Mouse (Mus musculus) myocyte (in vitro differentiated cells): ENCODE measurements around the gene Grik1.

ENCODE experiments used
- CEBPB ChIP-seq: IDR thresholded peaks from 2 replicates; pipeline ENCODE4 v1.6.1; 2011; ENCODE audit warnings: mild to moderate bottlenecking, moderate library complexity; ENCODE audit not compliant: poor library complexity, insufficient read depth, severe bottlenecking
- E2F4 ChIP-seq: IDR thresholded peaks from one replicate; pipeline ENCODE4 v1.6.1; 2011; ENCODE audit warnings: mild to moderate bottlenecking, control low read depth, moderate library complexity; ENCODE audit not compliant: insufficient read depth
- MAX ChIP-seq: IDR thresholded peaks from one replicate; pipeline ENCODE4 v1.6.1; 2011; ENCODE audit warnings: low read depth, mild to moderate bottlenecking, control low read depth
- MYOD1 ChIP-seq, 3 experiments: IDR thresholded peaks; one replicate each; pipeline ENCODE4 v1.6.1; 2011; ENCODE audit warnings: control low read depth in 2 of 3, low read depth in 2 of 3, mild to moderate bottlenecking in 2 of 3, moderate library complexity in 1 of 3; ENCODE audit not compliant: insufficient read length in 2 of 3, control insufficient read depth in 1 of 3
- MYOG ChIP-seq, 3 experiments: IDR thresholded peaks; one replicate each; pipeline ENCODE4 v1.6.1; 2011; ENCODE audit warnings: control low read depth in 2 of 3, low read depth in 2 of 3, mild to moderate bottlenecking in 2 of 3; ENCODE audit not compliant: insufficient read length in 2 of 3, control insufficient read depth in 1 of 3, insufficient read depth in 1 of 3
- POLR2A ChIP-seq: IDR thresholded peaks from one replicate; pipeline ENCODE4 v1.6.1; 2011; ENCODE audit warnings: low read depth, mild to moderate bottlenecking, control low read depth, moderate library complexity; ENCODE audit not compliant: insufficient read length
- POLR2AphosphoS2 ChIP-seq: IDR thresholded peaks from one replicate; pipeline ENCODE4 v1.6.1; 2011; ENCODE audit warnings: low read depth, control low read depth; ENCODE audit not compliant: insufficient read length
- SRF ChIP-seq: IDR thresholded peaks from one replicate; pipeline ENCODE4 v1.6.1; 2011; ENCODE audit warnings: low read depth; ENCODE audit not compliant: control insufficient read depth, insufficient read length
- TCF12 ChIP-seq: IDR thresholded peaks from one replicate; pipeline ENCODE4 v1.6.1; 2011; ENCODE audit warnings: mild to moderate bottlenecking, control low read depth; ENCODE audit not compliant: poor library complexity, insufficient read depth, severe bottlenecking
- TCF3 ChIP-seq: IDR thresholded peaks from one replicate; pipeline ENCODE4 v1.6.1; 2011; ENCODE audit warnings: low read depth, control low read depth; ENCODE audit not compliant: insufficient read length
- USF1 ChIP-seq: IDR thresholded peaks from one replicate; pipeline ENCODE4 v1.6.1; 2011; ENCODE audit warnings: low read depth, mild to moderate bottlenecking, control low read depth, moderate library complexity

- TF ChIP-seq POLR2A (no peak), TCF12 (no peak), MAX (no peak), E2F4 (no peak), MYOG (IDR thresholded peaks at IDR 0.05; ENCODE audit: control insufficient read depth in 1 of 3, insufficient read depth in 1 of 3, insufficient read length in 2 of 3, low read depth in 2 of 3) (no peak), MYOD1 (IDR thresholded peaks at IDR 0.05; ENCODE audit: control insufficient read depth in 1 of 3, insufficient read length in 2 of 3, low read depth in 2 of 3) (no peak), USF1 (no peak), CEBPB (no peak), TCF3 (no peak), SRF (no peak), POLR2AphosphoS2 (no peak)
These were observed 247.6 kb downstream of the Grik1 start for GRCm38 (mm10) chr16:88042458-88042857.
